Mouse (Mus musculus) frontal cortex, adult 2 months (tissue): ENCODE measurements around the gene Tmem88b. TPM values are rescaled to one million over a fixed set of nuclear protein-coding genes. Genes with fewer than 3 reads are reported as not detected.

Experiments used
- DNase-seq, 2 experiments: peaks; one replicate each; pipeline ENCODE4 v3.0.0; 2022; ENCODE audit warnings: low spot score in 1 of 2; ENCODE audit errors: extremely low spot score in 1 of 2
- polyA plus RNA-seq: library from polyadenylated mRNA; depleted of rRNA; stranded (reverse); fragments of >200 nt; gene quantifications from 2 replicates; pipeline ENCODE4 v1.2.3, GENCODE M21; 2012; rRNA removed

Tmem88b gene
- polyA plus RNA-seq, 1 experiment, result 24.2 TPM

- DNase-seq, result no peak
These were observed 52.4 kb downstream of the Tmem88b start for GRCm38 (mm10) chr4:155733267-155733666.

Other genes starting within 250 kb of the Tmem88b start
- 71.2 and 72.4 TPM in 2 replicates for gene Nadk, start 223.5 kb downstream of the Tmem88b start, polyA plus RNA-seq
- 19.6 and 20.6 TPM in 2 replicates for gene Slc35e2, start 184.5 kb downstream of the Tmem88b start, polyA plus RNA-seq
- 60.7 and 65.4 TPM in 2 replicates for gene Cdk11b, start 161.0 kb downstream of the Tmem88b start, polyA plus RNA-seq
- gene Gm10563, start 140.5 kb downstream of the Tmem88b start, polyA plus RNA-seq, result not detected in 2 replicates
- gene Mmp23, start 132.5 kb downstream of the Tmem88b start, polyA plus RNA-seq, result 4.6 TPM in 2 replicates
- 136 and 143 TPM in 2 replicates for gene Mib2, start 116.7 kb downstream of the Tmem88b start, polyA plus RNA-seq
- gene Fndc10, start 91.5 kb downstream of the Tmem88b start, polyA plus RNA-seq, result 52.0 and 57.4 TPM in 2 replicates
- 134 and 142 TPM in 2 replicates for gene Ssu72, start 81.1 kb downstream of the Tmem88b start, polyA plus RNA-seq
- 62.9 and 63.6 TPM in 2 replicates for gene Tmem240, start 51.1 kb downstream of the Tmem88b start, polyA plus RNA-seq
- gene Atad3a, start 24.8 kb downstream of the Tmem88b start, polyA plus RNA-seq, result 88.4 and 95.8 TPM in 2 replicates
- 30.7 and 31.8 TPM in 2 replicates for gene Vwa1, start 11.2 kb downstream of the Tmem88b start, polyA plus RNA-seq
- not detected in 2 replicates for gene Ankrd65, start 4.6 kb upstream of the Tmem88b start, polyA plus RNA-seq
- gene Mrpl20, start 17.0 kb upstream of the Tmem88b start, polyA plus RNA-seq, result 101 and 116 TPM in 2 replicates
- 127 and 144 TPM in 2 replicates for gene Ccnl2, start 26.6 kb upstream of the Tmem88b start, polyA plus RNA-seq
- gene Aurkaip1, start 45.4 kb upstream of the Tmem88b start, polyA plus RNA-seq, result 126 and 131 TPM in 2 replicates
- gene Mxra8, start 53.8 kb upstream of the Tmem88b start, polyA plus RNA-seq, result 19.0 and 19.3 TPM in 2 replicates
- 129 and 134 TPM in 2 replicates for gene Dvl1, start 61.5 kb upstream of the Tmem88b start, polyA plus RNA-seq
- gene Tas1r3, start 77.5 kb upstream of the Tmem88b start, polyA plus RNA-seq, result 0.36 and 0.38 TPM in 2 replicates
- 19.6 and 22.3 TPM in 2 replicates for gene Cptp, start 83.6 kb upstream of the Tmem88b start, polyA plus RNA-seq
- gene Ints11, start 83.7 kb upstream of the Tmem88b start, polyA plus RNA-seq, result 36.9 and 41.1 TPM in 2 replicates
- 86.6 and 87.9 TPM in 2 replicates for gene Pusl1, start 105.9 kb upstream of the Tmem88b start, polyA plus RNA-seq
- gene Acap3, start 105.9 kb upstream of the Tmem88b start, polyA plus RNA-seq, result 101 and 109 TPM in 2 replicates
- gene Ube2j2, start 158.0 kb upstream of the Tmem88b start, polyA plus RNA-seq, result 69.5 and 70.8 TPM in 2 replicates
- 14.3 and 17.1 TPM in 2 replicates for gene C1qtnf12, start 176.4 kb upstream of the Tmem88b start, polyA plus RNA-seq
- gene B3galt6, start 206.8 kb upstream of the Tmem88b start, polyA plus RNA-seq, result 9.7 and 10.6 TPM in 2 replicates
- gene Sdf4, start 207.0 kb upstream of the Tmem88b start, polyA plus RNA-seq, result 123 and 128 TPM in 2 replicates
- 3.6 and 5.9 TPM in 2 replicates for gene Tnfrsf4, start 228.0 kb upstream of the Tmem88b start, polyA plus RNA-seq
- 0.22 and 0.27 TPM in 2 replicates for gene Tnfrsf18, start 240.3 kb upstream of the Tmem88b start, polyA plus RNA-seq